Mouse (Mus musculus): Measurements from ENCODE around the gene Cdx4. TPM values are rescaled to one million over a fixed set of nuclear protein-coding genes. Genes with fewer than 3 reads are reported as not detected.

Gene Cdx4
- polyA plus RNA-seq, 1 experiment from 2014 or later, result not detected

Other genes with a start within 250 kb of the Cdx4 start
- gene Nap1l2, start 134.8 kb upstream of the Cdx4 start, polyA plus RNA-seq (2015; fragmentation: Nextera tagmentation; extraction: Ambion mirVana), result 112 and 129 TPM in 2 replicates
- gene Chic1, start 35.1 kb downstream of the Cdx4 start, polyA plus RNA-seq (2015; fragmentation: Nextera tagmentation; extraction: Ambion mirVana), result 6.2 and 8.1 TPM in 2 replicates
- 0.26 and 0.46 TPM in 2 replicates for gene Tsx, start 93.1 kb downstream of the Cdx4 start, polyA plus RNA-seq (2015; fragmentation: Nextera tagmentation; extraction: Ambion mirVana)
- not detected in 2 replicates for gene Gm26992, start 100.6 kb downstream of the Cdx4 start, polyA plus RNA-seq (2015; fragmentation: Nextera tagmentation; extraction: Ambion mirVana)

All from neural tube, embryonic 15.5 days (tissue).